Mouse (Mus musculus) forebrain, embryonic 12.5 days (tissue): ENCODE measurements at regions not wholly inside any gene's neighbourhood (a gene's known extent, or its start where the extent isn't known, plus 50 kb on each side); places are given as distances from the start of the nearest gene placed in this dataset.

Experiments
- ATAC-seq: fragments of 200-750 bp; cut with Nextera tagmentation; 2 replicates; pipeline ENCODE4 v1.8.0; 2017; ENCODE audit warnings: moderate TSS enrichment; ENCODE audit not compliant: low FRiP score
- H3K27ac ChIP-seq: fragments of 300-500 bp; sonication (generic); 2 replicates; pipeline ENCODE4 v1.5.1; 2016; ENCODE audit warnings: mild to moderate bottlenecking
- H3K27me3 ChIP-seq: fragments of 300-500 bp; sonication (generic); 2 replicates; pipeline ENCODE4 v1.6.1; 2016; ENCODE audit warnings: mild to moderate bottlenecking
- H3K36me3 ChIP-seq: fragments of 300-500 bp; sonication (generic); replicated peaks from 2 replicates; pipeline ENCODE4 v1.6.1; 2016; ENCODE audit warnings: mild to moderate bottlenecking
- H3K4me1 ChIP-seq: fragments of 300-500 bp; sonication (generic); 2 replicates; pipeline ENCODE4 v1.6.1; 2016
- H3K4me2 ChIP-seq: fragments of 300-500 bp; sonication (generic); 2 replicates; pipeline ENCODE4 v1.6.1; 2016; ENCODE audit warnings: mild to moderate bottlenecking, moderate library complexity
- H3K4me3 ChIP-seq: fragments of 300-500 bp; sonication (generic); replicated peaks from 2 replicates; pipeline ENCODE4 v1.5.1; 2016; ENCODE audit warnings: mild to moderate bottlenecking
- H3K9ac ChIP-seq: fragments of 300-500 bp; sonication (generic); 2 replicates; pipeline ENCODE4 v1.6.1; 2016; ENCODE audit warnings: mild to moderate bottlenecking
- H3K9me3 ChIP-seq: fragments of 300-500 bp; sonication (generic); 2 replicates; pipeline ENCODE4 v1.6.1; 2016
- WGBS: fragments of 180-500 bp; shearing (Covaris S2); methylation state at CpG from one replicate; pipeline ENCODE4 v1.1.7; 2016; 5-methylcytosine and 5-hydroxymethylcytosine counted together

DNA sequence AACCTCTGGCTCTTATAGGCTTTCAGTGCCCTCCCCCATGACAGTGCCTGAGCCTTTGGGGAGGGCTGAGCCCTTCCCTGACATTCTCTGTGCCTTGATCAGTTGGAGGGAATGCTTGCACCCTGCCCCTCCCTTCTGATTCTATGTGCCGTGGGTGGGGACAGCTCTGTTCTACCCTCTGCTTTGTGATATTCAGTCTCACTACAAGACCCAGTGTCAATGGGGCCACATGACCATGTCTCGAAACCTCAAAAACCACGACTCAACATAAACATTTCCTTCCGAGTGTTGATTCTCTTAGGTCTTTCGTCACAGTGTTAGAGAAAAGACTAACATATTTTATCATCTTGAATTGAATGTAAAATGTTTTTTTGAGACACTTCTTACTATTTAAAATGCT lies 188.3 kb upstream of the Zfp507 start:
- Histone ChIP-seq H3K4me1 (no peaks in the 10 kb centered on the region), H3K4me2 (no peak overlapping the region), H3K9ac (no peak overlapping the region), H3K9me3 (no peaks in the 10 kb centered on the region), H3K36me3 (no peaks in the 10 kb centered on the region), H3K4me3 (no peak overlapping the region), H3K27me3 (no peaks in the 10 kb centered on the region), H3K27ac (no peak overlapping the region)
- WGBS, result 93% methylated on average over 5 of the region's 5 CpGs
- no peak for ATAC-seq

DNA sequence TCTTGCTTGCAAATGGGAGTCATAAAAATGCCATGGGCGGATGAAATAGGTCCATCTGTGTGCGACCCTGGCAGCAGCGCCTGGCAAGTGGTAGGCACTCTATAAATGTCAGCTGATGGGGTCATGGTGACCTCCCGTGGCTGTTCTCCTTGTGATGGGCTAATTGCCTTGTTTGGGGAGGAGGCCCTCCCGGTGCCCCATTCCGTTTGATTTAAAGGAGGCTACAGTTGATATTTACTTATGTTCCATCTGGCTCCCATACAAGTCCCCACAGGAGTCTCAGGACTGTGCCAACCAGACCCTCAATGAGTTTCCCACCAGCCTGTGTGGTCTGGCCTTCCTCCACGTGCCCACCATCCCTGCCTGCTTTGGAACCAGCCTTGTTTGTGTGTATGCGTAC lies 186.7 kb upstream of the Zfp507 start:
- H3K27me3 ChIP-seq, result no peaks in the 10 kb centered on the region
- no peak overlapping the region for H3K27ac ChIP-seq
- H3K36me3 ChIP-seq, result no peaks in the 10 kb centered on the region
- no peak overlapping the region for H3K4me2 ChIP-seq
- H3K9me3 ChIP-seq, result no peaks in the 10 kb centered on the region
- no peak overlapping the region for H3K9ac ChIP-seq
- no peak for ATAC-seq
- 78% methylated on average over 8 of the region's 8 CpGs for WGBS
- H3K4me3 ChIP-seq, result no peak overlapping the region
- no peaks in the 10 kb centered on the region for H3K4me1 ChIP-seq

DNA sequence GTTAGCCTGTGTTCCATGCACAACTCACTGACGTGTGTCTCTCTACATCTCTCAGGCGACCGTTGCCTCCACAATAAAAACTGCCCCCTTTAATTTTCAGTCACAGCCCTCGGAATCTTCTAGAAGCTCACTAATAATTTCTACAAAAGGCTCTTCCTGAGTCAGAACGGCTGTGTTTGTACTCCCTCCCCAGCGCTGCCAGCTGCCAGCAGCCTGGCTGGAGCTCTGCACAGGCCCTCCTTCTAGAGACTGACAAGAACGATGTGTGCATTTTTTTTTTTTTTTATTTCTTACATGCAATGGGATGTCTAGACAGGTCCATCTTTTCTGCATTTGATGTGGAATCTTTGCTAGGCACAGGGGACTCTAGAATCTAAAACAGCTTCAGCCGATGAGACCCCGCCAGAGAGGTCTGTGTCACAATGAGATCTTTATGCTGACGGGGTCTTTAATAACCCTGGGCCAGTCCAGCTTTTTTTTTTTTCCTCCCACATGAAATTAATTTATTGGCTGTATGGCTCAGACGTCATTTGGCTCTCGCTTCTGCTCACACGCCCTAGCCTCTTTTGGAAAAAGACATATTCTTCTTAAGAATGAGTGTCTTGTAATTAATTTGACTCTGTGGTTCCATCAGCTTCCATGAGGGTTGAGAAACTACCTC lies 185.8 kb upstream of the Zfp507 start:
- no peaks in the 10 kb centered on the region for H3K27me3 ChIP-seq
- no peak overlapping the region for H3K9ac ChIP-seq
- no peak overlapping the region for H3K4me2 ChIP-seq
- H3K4me3 ChIP-seq, result no peak overlapping the region
- no peak for ATAC-seq
- H3K27ac ChIP-seq, result no peak overlapping the region
- no peaks in the 10 kb centered on the region for H3K36me3 ChIP-seq
- 78% methylated on average over 13 of the region's 13 CpGs for WGBS
- H3K9me3 ChIP-seq, result no peaks in the 10 kb centered on the region
- no peaks in the 10 kb centered on the region for H3K4me1 ChIP-seq

DNA sequence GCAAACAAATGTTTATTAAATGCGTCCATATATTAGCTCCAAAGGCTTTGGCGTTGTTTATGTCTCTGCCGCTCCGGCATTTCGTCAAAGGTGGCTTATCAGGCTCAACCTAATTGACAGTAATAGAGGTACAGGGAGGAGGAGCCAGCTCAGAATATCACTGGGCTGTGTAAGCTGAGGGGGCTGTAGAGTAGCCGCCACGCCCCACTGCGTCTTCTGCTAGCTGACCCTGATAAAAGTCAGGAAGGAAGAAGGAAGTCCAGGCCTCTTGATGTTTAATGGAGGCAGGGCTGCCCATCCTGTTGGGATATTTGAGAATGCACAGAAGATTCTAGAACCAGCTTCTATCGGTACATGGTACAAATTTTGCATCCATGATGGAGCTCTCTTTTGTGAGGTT lies 175.2 kb upstream of the Zfp507 start:
- ATAC-seq, result no peak
- H3K4me2 ChIP-seq, result no peak overlapping the region
- H3K9ac ChIP-seq, result no peak overlapping the region
- no peak overlapping the region for H3K4me3 ChIP-seq
- WGBS, result 91% methylated on average over 9 of the region's 9 CpGs
- H3K4me1 ChIP-seq, result no peaks in the 10 kb centered on the region
- H3K27me3 ChIP-seq, result no peaks in the 10 kb centered on the region
- H3K9me3 ChIP-seq, result no peaks in the 10 kb centered on the region
- no peaks in the 10 kb centered on the region for H3K36me3 ChIP-seq
- H3K27ac ChIP-seq, result no peak overlapping the region

DNA sequence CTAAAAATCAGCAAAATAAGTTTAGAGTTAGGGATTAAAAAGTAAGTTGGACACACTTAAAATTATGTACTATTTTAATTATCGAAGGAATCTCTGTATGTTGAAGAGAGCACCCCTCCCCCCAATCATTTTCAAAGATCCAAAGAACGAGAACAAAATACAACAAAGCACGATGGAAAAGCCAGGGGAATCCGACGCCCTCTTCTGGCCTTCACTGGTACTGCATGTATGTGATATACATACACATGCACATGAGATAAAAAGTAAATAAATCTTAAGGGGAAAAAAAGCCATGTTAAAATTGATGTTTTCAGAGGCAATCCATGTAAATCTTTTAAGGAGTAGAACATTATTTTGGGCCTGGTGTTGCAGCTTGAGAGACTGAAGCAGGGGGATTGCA lies 155.9 kb upstream of the Zfp507 start:
- Histone ChIP-seq H3K9me3 (no peaks in the 10 kb centered on the region), H3K4me2 (no peak overlapping the region), H3K4me3 (no peak overlapping the region), H3K27me3 (peaks cover 4% of the 10 kb centered on the region; the same call in 1 of the 2 replicates), H3K27ac (no peak overlapping the region), H3K9ac (no peak overlapping the region), H3K4me1 (no peaks in the 10 kb centered on the region; the same call in 1 of the 2 replicates), H3K36me3 (no peaks in the 10 kb centered on the region)
- 23% methylated on average over 5 of the region's 5 CpGs for WGBS
- ATAC-seq, result no peak

DNA sequence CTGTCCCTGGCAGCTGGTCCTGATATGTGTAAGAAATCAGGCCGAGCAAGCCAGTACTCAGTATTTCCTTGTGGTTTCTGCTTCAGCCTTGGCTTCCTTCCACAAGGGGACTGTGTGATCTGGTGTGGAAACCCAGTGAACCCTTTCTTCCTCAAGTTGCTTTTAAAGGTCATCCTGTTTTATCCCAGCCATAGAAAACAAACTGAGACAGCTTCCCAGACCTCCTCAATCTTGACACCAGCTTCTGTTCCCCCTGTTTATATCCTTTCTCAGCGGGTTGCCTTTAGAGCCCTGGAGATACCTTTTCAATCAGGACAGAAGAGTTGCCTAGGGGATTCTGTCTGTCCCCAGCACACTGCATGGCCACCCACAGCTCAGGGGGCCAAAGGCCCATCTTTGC lies 155.2 kb upstream of the Zfp507 start:
- Histone ChIP-seq H3K27me3 (peaks cover 4% of the 10 kb centered on the region; the same call in 1 of the 2 replicates), H3K9me3 (0 out of 2 replicates have a peak, but pooled peaks cover 4% of the 10 kb centered on the region), H3K9ac (no peak overlapping the region), H3K27ac (no peak overlapping the region), H3K36me3 (no peaks in the 10 kb centered on the region), H3K4me1 (no peaks in the 10 kb centered on the region; the same call in 1 of the 2 replicates), H3K4me3 (no peak overlapping the region), H3K4me2 (no peak overlapping the region)
- no peak for ATAC-seq
- WGBS, result 19% methylated on average over 2 of the region's 2 CpGs

DNA sequence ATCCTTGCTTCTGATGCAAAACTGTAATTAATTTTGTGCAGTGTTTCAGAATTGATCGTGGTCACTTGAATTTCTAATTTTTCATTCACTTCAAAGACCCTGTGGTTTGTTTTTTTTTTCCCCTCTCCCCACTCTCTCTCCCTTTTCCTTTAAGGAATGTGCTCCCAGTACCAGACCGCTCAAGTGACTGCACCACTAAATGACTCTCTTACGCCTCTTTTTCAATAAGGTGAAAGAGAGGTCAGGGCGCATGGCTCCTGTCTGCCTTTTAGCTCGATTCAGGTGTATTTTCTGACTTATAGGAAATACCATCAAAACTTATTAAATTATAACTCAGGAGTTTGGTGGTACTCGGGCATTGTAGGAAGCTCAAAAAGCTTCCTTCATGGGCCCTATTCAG lies 146.0 kb upstream of the Zfp507 start:
- Histone ChIP-seq H3K27ac (no peak overlapping the region; the same call in 1 of the 2 replicates), H3K9ac (0 out of 2 replicates have a peak overlapping the region, but pooled peaks have one; percentile 36), H3K9me3 (0 out of 2 replicates have a peak, but pooled peaks cover 4% of the 10 kb centered on the region), H3K4me1 (peaks cover 13% of the 10 kb centered on the region), H3K4me2 (peak overlapping the region; percentile 51), H3K4me3 (no peak overlapping the region; the same call in 1 of the 2 replicates), H3K27me3 (peaks cover 26% of the 10 kb centered on the region), H3K36me3 (no peaks in the 10 kb centered on the region)
- ATAC-seq, result no peak
- 2% methylated on average over 6 of the region's 6 CpGs for WGBS

DNA sequence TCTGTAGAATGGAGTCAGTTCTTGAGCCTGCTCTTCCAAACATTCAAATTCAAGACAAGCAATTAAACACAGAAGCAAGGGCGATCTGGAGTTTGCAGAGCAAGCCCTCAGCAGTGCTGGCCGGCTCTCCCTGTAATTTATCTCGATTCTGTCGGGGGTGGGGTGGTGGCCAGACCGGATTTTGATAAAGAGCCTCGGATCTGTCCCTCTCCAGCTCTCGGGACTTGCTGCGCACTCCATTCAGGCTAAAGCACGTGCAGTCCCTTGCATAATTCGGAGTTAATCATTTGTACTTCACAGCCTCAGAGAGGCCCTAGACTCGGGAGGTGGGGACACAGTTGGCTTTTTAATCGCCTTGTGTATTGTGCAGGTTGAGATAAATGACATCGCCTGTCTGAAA lies 145.6 kb upstream of the Zfp507 start:
- Histone ChIP-seq H3K27ac (peak overlapping the region; percentile 65; the same call in 1 of the 2 replicates), H3K36me3 (no peaks in the 10 kb centered on the region), H3K4me1 (peaks cover 13% of the 10 kb centered on the region), H3K27me3 (peaks cover 26% of the 10 kb centered on the region), H3K9ac (peak overlapping the region; percentile 36), H3K4me2 (peak overlapping the region; percentile 51), H3K4me3 (peak overlapping the region; percentile 11; the same call in 1 of the 2 replicates), H3K9me3 (0 out of 2 replicates have a peak, but pooled peaks cover under 1% of the 10 kb centered on the region)
- ATAC-seq, result peak; percentile 75; the same call in 1 of the 2 replicates
- under 1% methylated on average over 13 of the region's 13 CpGs for WGBS

DNA sequence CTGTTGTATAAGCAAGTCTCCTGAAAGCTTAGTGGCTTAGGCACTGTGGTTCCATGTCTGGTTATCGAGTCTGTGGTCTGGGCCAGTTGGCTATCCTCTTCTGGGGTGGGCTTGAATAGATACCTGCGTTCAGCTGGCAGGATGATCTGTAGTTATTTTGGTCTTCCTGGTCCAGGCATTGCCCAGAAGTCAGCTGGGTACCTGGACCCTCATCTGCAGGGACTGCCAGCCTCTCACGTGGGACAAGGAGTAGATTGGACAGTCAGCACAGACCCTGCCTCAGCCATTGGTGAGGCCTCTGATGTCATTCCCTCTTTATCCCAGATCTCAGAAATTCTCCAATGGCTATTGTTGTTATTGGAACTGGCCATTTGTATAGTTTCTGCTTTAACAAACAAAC lies 138.3 kb upstream of the Zfp507 start:
- WGBS, result 84% methylated on average over 3 of the region's 3 CpGs
- H3K9me3 ChIP-seq, result no peaks in the 10 kb centered on the region
- ATAC-seq, result no peak

DNA sequence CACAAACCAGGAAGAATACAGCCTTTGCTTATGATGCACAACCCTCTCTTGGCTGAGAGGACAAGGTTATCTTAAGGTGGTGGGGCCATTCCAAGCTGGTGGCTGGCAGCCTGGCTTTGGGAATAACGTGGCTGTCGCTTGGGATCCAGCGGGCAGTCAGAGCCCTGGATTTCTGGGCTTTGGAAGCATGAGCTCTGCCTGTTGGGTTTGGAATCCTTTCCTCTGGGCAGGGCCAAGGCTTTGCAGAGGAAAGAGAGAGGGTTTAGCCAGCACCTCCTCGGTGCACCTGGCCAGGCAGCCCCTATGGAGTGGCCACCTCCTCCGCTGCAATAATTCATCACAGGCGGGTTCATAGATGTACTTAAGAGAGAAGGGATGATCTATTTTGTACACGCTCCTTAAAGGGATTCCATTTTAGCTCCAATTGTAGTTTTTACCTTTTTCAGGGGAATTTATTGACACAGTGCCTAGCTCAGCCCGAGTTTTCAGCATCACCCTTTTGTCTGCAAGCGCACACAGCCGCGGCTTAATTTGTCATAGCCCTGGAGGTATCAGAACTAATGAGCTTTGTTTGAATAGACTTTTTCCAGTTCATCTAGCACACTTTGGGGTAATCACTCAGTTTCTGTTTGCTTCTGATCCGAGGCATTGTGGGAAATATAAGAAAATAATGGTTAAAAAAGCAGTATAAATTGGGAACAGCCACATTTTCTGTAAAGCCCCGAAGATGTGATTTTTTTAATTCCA lies 135.5 kb upstream of the Zfp507 start:
- H3K27ac ChIP-seq, result peak overlapping the region; percentile 14; the same call in 1 of the 2 replicates
- no peak overlapping the region for H3K9ac ChIP-seq
- H3K4me3 ChIP-seq, result no peak overlapping the region
- 0 out of 2 replicates have a peak, but pooled peaks cover 2% of the 10 kb centered on the region for H3K27me3 ChIP-seq
- H3K36me3 ChIP-seq, result no peaks in the 10 kb centered on the region
- peak; percentile 51; the same call in 1 of the 2 replicates for ATAC-seq
- WGBS, result 19% methylated on average over 13 of the region's 13 CpGs
- H3K4me1 ChIP-seq, result peaks cover 9% of the 10 kb centered on the region; the same call in 1 of the 2 replicates
- no peak overlapping the region for H3K4me2 ChIP-seq
- no peaks in the 10 kb centered on the region for H3K9me3 ChIP-seq

More for the DNA sequence above, 138.3 kb upstream of the Zfp507 start:
- Histone ChIP-seq H3K27ac (no peak overlapping the region), H3K4me1 (peaks cover 9% of the 10 kb centered on the region; the same call in 1 of the 2 replicates), H3K4me3 (no peak overlapping the region), H3K4me2 (no peak overlapping the region), H3K27me3 (peaks cover 3% of the 10 kb centered on the region; the same call in 1 of the 2 replicates), H3K9ac (no peak overlapping the region), H3K36me3 (no peaks in the 10 kb centered on the region)

DNA sequence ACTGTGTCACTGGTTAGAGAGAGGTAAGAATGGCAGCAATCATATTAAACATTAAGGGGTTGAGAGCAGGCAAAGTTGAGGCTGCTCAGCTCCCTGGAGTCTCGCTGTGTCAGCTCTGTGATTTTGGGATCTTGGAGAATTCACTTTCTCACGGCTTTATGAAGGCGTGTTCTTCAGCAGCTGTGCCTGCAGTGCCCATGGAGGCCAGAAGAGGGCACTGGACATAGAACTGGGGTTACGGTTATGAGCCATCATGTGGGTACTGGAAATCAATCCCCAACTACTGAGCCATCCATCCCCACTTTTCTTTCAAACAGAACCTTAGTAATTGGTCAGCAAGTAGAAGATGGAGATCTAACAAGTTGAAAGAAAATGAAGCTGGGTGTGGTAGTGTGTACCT lies 123.9 kb upstream of the Zfp507 start:
- 93% methylated on average over 4 of the region's 4 CpGs for WGBS
- Histone ChIP-seq H3K4me3 (no peak overlapping the region), H3K9ac (no peak overlapping the region), H3K36me3 (no peaks in the 10 kb centered on the region), H3K4me2 (no peak overlapping the region), H3K27me3 (peaks cover 23% of the 10 kb centered on the region), H3K4me1 (peaks cover 8% of the 10 kb centered on the region), H3K27ac (no peak overlapping the region), H3K9me3 (peaks cover 10% of the 10 kb centered on the region; the same call in 1 of the 2 replicates)
- no peak for ATAC-seq

DNA sequence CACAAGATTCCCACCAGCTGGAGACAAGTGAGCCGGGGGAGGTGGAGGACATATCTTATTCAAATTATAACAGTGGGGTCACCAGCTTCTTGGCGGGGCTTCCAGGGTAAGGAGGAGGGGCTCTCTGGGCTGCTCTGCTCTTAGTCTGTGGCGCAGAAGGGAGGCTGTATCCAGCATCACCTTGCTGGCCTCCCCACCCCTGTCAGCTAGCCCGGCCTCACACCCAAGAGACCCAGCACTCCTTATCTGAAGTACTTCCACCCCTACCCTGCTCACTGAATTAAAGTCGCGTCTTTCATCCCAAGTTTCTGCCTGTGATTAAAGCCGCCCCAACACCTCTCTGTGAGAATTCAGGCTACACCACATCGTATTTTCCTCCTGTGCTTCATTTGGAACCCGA lies 119.8 kb upstream of the Zfp507 start:
- H3K36me3 ChIP-seq, result no peaks in the 10 kb centered on the region
- ATAC-seq, result no peak
- no peak overlapping the region for H3K4me2 ChIP-seq
- no peak overlapping the region for H3K4me3 ChIP-seq
- H3K4me1 ChIP-seq, result peaks cover 17% of the 10 kb centered on the region
- WGBS, result 44% methylated on average over 9 of the region's 9 CpGs
- H3K9ac ChIP-seq, result no peak overlapping the region
- H3K9me3 ChIP-seq, result peaks cover 7% of the 10 kb centered on the region; the same call in 1 of the 2 replicates
- H3K27ac ChIP-seq, result no peak overlapping the region
- H3K27me3 ChIP-seq, result peaks cover 32% of the 10 kb centered on the region
